Mouse (Mus musculus): ENCODE data around the gene Pdlim1.

Gene Pdlim1

DNA sequence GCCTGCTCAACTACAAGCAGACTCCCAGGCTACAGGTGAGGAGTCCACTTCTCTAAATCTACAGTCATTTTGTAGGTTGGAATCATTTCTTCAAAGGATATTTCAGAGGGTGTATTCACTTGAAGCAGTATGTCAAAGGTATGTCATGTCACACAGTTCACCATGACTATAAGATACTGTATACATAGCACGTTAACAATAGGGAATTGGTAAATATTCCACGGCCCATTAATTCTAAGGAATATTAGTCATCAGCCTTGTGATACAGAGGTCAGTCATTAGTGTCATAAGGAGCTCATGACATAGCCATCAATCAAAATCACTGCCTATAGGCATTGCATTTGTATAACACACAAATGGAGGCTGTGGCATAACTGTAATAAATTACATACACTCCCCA is 13.1 kb upstream of the Pdlim1 start:
- no peak for DNase-seq (ENCODE audit: low spot score in 2 of 2)

DNA sequence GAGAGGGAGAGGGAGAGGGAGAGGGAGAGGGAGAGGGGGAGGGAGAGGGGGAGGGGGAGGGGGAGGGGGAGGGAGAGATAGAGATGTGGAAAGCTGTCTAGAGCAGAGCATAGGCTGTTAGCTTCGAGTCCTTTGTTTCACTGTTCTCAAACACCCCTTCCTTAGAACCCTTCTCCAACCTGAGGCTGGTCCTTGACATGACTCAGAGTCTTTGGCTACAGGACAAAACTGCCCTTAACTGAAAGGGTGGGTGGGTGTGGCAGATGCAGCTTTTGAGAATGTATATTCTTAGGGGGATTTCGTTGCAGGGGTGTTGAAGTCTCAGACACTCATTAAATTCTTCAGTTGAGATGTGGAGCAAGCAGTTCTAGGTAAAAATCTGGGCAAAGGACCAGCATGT is 11.8 kb upstream of the Pdlim1 start:
- DNase-seq (ENCODE audit: low spot score in 2 of 2), result no peak

DNA sequence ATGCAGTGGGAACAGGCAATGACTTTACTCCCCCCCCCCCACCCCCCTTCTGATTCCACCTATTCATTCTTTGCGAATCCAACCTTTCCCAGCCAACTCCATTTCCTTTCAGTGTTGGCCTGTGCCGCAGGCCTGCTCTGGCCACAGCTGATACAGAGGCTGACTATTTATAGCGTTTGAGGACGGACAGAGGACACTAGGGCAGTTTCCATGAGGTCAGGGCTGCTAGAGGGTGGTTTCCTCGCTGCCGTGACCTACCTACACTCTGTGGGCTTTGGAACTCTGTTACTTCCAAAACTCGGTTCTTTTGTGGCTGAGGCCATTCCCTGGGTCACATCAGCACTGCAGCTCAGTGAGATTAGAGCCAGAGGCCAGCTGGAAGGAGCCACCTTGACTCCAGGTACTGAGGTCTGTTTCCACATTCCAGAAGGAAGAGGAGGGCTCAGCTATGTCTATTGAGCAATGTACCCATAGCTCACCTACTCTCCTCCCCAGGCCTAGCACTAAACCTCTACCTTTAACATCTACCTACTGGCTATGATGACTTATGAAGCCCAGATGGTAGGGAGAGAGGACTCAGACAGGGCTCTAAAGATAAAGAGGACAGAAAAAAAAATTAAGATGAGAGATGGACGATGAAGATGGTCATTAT is 6.9 kb upstream of the Pdlim1 start:
- peak; percentile 75 to 82 for DNase-seq (ENCODE audit: low spot score in 2 of 2)

DNA sequence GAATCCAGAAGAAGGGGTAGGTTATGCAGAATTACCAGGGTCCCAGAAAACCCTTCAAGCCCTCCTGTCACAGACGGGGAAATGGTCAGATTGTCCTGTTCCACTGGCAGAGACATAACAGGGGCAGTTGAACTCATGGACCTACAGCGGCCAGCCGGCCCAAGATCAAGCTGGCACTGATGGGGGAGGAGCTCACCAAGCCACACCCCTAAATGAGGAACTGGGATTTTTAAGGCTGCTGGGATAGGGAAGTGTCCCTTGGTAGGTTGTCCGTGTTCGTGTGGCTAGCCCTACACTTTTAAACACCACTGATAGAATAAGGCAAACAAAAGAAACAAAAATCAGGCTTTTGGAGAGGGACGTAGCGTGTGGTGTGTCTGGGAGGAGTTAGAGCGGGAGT is 5.9 kb upstream of the Pdlim1 start:
- no peak for DNase-seq (ENCODE audit: low spot score in 2 of 2)

DNA sequence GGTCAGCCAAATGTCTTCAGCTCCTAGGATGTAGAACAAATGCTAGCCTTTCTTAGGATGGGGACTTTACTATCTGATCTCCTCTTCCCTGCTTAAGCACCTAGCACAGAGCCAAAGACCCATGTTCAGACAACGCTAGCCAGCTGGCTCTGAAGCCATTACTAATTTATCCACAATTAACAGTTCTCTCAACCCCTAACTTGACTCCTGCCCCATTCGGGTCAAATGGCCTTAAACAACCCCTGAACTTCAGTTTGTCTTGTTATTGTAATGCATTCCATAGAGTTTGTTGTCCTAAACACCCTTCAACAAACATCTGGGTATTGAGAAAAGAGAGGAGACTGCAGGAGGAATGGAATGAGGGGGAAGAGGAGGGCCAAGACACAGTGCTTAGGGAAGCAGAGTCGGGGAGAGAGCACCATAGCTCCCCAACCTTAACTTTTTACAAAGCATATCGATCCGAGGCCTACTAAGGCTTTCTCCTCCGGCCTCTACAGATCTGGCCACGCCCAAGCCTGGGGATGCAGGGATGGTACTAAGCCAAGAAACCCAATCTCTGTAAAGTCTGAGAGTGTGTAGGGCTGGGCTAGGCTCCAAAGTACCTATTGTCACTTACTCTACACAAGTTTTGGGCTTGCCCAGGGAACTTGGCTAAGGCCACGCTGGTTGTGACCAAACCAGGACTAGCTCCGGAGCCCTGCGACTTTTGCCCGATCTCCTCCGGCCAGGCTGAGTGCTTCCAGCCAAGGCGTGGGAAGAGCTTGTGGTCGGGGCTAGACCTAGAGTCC is 4.0 kb upstream of the Pdlim1 start:
- DNase-seq (ENCODE audit: low spot score in 2 of 2), result no peak

DNA sequence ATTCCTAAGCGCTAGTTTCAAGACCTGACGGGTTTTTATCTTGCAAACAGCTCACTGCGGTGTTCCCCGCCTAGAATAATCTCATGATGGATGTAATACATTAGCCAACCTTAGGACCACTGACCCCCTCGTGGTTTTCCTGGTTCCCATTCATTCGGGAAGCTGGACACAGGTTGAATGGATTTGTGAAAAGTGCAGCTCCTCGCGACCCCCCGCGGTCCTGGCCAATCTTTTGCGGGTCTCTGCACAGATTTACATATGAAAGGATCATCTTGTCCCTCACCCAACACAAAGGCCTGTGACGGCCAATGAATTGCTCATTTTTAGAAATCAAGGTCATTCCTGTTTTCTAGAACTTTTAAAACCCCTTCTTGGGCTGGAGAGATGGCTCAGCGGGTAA is 1.0 kb upstream of the Pdlim1 start:
- no peak for DNase-seq (ENCODE audit: low spot score in 2 of 2)

DNA sequence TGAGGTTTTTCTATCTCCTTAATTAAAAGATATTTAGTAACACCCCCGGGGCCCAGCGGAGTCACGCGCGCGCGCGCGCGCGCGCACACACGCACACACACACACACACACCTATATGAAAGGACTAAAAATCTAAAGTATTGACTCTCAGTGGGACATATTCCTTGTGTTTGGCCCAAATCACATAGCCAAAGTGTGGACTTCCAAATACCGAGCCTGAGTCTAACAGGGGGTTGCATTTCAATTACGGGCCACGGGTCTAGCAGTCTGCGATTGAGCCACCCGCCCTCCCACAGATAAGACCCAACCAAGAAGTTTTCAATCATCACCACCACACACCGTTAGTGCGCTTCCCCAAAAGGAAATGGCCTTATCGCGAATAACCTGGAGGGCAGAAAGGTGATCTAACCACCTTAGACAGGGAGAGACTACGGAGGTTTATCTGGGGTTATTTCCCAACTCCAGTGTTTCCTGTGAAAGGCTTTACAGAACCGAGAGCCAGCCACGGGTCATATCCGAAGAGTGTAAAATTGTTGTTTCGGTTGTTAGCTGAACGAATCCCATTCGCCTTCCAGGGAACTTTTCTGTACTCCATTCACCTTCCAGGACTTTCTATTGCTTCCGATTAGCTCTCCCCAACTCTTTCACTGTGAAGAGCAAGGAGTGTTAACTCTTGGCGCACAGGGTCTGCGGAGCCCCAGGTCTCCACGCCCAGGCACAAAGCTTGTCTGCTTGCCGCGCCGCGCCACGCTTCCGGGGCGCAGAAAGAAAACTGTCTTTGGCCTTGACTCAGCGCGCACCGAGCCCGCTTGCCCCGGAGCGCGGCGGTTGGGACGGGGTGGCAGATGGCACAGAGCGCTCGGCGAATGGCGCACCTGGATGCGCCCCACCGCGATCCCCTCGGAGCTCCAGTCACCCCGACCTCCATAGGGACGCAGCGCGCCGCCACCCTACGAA is 1.0 kb downstream of the Pdlim1 start:
- DNase-seq (ENCODE audit: low spot score in 2 of 2), result peak in 1 of 2 experiments; percentile 26

DNA sequence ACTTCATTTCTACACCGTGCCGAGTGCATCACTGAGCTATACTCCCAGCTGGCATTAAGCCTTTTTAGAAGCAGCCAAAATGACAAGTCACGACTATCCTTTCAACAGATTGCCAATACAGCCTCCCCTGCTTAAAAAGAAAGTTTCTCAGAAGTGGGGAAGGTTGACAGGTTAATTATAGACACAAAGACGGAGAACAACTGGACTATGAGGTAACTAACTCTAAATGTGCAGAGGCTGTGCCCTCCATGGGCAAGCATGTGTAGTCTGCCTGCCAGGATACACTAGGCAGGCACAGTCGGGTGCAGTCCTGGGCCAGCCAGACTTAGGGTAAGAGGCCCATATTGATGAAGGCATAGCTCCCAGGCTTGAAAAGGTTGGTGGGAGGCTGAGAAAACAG is 2.1 kb downstream of the Pdlim1 start:
- peak in 1 of 2 experiments; percentile 41 for DNase-seq (ENCODE audit: low spot score in 2 of 2)

DNA sequence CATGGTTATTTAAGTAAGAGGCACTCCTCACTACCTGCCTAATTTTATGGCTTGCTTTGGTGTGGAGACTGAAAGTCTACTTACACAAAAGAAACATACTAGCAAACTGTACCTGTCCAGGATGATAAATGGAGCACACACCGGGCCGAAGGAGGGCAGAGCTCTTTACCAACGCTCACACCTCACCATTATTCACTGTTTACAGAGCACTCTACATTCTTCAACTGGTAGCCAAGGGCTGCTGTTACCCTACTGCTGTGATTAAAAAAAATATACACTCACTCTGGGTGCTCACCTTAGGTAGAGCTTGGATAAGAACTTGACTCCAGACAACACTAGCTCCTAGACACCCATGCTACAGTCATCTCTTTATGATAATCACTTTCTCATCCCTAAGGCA is 3.1 kb downstream of the Pdlim1 start:
- DNase-seq (ENCODE audit: low spot score in 2 of 2), result no peak

DNA sequence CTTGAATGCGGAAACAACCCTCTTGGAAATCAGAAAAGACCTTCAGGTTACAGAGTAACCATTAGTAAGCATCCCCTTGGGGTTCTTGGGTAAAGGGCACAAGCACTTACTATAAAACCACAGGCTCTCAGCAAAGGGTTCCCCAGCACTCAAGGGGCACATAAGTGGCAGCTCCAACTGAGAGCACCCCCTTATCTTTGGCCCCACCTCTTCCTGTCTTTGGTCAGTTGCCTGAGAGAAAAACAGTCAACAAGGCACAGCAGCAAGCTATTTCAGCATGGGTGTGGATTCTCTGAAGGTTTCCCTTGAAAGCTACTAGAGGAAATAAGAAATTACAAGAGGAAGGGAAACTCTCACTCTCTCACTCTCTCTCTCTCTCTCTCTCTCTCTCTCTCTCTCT is 4.3 kb downstream of the Pdlim1 start:
- DNase-seq (ENCODE audit: low spot score in 2 of 2), result peak in 1 of 2 experiments; percentile 55

DNA sequence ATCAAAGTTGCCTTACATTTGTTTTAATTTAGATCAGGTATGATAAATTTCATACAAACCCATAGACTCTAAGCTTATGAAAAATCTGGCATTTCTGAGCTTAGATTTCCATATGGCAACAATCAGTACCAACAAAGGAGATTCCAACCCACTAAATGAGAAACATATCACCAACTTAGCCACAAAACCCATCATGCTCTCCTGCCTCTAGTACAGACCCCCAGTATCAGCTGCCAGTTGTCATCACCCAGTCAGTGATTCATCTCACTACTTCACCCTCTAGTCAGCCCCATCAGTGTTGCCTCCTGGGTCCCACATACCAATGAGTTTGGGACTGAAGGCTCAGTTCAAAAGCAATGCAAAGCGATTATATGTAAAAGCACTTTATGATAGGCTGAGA is 12.2 kb downstream of the Pdlim1 start:
- DNase-seq (ENCODE audit: low spot score in 2 of 2), result no peak

DNA sequence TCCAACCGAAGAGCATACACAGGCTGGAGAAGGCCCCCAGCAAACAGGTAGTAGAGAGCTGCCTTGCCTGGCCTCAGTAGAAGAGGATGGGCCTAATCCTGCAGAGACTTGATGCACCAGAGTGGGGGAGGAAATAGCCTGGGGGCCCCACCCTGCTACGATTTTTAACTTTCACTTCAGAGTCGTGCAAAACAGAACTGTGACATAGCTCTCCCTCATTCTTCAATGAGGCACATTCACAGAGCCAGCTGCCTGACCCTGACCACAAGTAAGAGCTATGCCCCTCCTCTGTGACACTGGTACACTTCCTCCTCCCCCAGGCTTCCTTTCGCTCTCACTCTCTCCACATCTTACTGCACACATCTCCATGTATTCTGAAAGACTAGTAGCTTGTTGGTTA is 14.2 kb downstream of the Pdlim1 start:
- DNase-seq (ENCODE audit: low spot score in 2 of 2), result peak; percentile 45 to 58

DNA sequence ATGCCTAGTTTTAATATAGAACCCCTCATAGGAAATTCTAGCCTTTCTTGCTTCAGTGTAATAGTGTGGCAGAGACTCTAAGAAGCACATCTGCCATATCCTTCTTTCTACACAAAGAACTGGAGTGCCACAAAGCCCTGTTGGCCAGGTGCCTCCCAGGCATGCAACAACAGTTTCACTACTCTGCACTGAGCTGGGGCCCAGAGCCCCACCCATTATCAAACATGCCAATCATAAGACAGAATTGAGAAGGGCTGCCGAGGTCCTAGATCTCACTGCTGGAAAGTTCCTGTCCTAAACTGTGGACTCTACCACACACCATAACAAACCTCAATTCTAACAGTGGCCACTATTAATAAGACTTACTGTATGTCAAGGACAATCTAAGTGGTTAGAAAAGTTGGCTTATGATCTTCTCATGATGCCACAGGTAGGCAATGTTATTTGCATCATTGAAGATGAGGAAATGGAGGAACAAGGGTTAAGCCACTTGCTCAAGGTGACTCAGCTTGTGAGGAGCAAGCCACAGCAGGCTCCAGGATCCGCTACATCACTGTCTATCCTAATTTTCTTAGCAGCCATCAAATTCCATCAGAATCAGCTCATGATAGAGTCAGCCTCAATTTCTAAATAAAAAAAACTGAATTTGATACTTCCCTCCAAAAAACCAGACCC is 15.1 kb downstream of the Pdlim1 start:
- DNase-seq (ENCODE audit: low spot score in 2 of 2), result no peak

DNA sequence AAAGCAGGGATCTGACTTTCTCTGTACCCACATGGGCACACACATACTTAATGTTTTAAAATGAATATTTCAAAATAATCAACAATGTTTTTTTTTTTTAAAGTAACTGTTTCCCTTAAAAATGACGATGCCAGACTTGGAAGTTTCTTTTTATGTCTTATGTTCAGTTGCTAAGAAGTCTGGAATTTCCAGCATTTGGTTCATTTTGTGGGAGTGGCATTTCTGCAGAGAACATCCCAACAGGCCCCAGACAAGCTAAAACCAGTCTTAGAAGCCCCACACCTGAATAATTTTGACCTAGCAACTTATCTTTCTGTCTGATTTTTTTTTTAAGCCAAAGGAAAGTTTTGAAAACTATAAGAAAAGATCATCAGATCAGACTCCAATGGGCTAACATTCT is 16.1 kb downstream of the Pdlim1 start:
- no peak for DNase-seq (ENCODE audit: low spot score in 2 of 2)

DNA sequence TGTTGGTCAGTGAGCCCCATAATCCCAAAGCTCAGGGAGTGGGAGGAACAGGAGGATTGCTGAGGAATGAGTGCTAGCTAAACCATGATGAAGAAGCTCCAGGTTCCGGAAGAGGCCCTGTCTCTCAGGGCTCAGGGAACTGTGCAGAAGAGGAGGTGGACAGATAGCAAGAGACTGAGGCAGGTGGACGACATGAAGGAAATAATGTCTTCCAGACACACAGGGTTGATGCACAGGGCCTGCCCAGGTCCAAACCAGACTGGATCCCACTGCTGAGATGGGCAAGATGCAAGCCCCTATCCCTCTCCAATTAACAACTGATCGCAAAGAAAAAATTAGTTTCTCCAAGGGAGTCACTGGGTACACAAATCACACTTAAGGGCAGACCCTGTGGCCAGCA is 16.9 kb downstream of the Pdlim1 start:
- no peak for DNase-seq (ENCODE audit: low spot score in 2 of 2)

DNA sequence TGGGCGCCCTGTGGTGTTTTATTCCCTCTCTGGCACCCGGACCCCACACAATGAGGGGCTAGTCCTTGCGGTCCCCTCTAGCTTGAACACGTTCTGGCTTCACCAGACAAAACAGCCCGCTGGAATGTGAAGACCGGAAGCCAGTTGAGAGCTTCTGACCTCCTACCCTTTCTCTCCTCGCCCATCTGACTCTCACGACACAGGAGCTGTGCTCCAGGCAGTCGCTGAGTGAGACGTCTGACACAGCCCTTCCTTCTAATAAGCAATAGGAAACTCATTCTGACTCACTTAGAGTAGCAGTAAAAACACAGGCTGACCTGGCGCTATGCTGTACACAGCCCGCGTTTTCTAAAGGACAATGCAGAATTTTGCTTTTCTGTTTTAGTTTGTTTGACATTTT is 17.9 kb downstream of the Pdlim1 start:
- DNase-seq (ENCODE audit: low spot score in 2 of 2), result no peak

DNA sequence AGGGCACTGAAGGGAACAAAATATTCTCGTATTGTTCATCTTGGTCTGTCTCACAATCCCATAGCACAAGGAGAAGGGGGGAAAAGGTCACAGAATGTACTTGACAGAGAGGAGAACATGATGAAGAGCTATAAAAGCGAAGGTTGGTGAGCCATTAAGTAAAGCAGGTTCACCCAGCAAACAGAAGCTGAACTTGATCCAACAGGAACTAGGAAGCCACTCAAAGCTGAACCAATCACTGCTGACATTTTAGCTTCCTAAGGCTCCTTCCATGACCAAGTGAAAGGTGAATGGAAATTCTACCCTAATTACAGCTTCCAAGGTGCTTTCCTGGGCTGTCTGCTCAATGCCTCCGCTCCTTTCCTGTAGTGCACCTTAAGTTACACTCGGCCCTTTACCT is 20.5 kb downstream of the Pdlim1 start:
- DNase-seq (ENCODE audit: low spot score in 2 of 2), result no peak

DNA sequence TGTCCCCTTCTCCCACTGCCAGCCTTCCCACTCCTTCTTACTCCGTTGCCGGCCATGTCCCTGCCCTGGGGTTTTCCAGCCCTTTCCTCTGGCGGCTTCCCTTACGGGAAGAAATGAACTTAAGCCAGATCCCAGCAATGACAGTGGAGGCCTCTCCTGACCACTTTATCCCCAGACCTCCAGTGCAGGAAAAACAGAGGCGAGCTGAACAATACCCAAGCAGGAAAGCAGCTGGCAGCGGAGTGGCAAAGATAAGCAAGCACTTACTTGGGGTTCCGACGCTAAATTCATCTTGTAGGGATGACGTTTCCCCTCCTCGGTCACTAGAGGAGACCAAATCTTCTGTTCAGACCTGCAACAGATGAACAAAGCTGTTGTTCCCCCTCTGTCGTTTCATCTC is 22.3 kb downstream of the Pdlim1 start:
- no peak for DNase-seq (ENCODE audit: low spot score in 2 of 2)

DNA sequence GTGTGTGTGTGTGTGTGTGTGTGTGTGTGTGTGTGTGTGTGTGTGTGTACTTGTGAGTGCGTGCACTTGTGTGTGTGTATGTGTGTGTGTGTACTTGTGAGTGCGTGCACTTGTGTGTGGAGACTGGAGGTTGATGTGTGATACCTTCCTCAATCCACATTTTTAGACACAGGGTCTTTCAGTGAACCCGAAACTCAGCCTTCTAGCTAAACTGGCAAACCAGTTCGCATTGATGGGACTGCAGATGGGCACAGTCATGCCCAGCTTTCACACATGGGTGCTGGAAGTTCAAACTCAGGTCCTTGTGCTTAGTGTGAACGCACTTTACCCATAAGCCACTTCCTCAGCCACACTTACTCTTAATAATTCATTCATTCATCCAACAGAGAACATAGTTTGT is 23.2 kb downstream of the Pdlim1 start:
- no peak for DNase-seq (ENCODE audit: low spot score in 2 of 2)

DNA sequence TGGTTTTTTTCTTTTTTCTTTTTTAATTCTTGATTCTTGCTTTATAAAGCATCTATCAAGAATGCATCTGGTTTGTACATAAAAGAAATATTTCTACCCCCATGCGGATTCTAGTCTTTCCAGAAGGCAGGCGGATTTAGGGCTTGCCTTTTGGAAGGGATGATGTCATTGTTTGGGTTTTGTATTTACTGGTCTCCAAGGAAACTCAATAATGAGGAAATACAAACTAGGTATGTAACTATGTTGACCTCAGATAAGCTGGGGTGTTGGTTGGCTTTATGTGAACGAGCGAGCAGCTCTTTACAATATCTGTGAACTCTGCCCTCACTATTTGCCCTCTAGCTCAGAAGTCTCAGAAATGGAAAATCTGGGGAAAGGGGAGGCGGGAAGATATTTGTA is 24.4 kb downstream of the Pdlim1 start:
- DNase-seq (ENCODE audit: low spot score in 2 of 2), result peak; percentile 44 to 62

DNA sequence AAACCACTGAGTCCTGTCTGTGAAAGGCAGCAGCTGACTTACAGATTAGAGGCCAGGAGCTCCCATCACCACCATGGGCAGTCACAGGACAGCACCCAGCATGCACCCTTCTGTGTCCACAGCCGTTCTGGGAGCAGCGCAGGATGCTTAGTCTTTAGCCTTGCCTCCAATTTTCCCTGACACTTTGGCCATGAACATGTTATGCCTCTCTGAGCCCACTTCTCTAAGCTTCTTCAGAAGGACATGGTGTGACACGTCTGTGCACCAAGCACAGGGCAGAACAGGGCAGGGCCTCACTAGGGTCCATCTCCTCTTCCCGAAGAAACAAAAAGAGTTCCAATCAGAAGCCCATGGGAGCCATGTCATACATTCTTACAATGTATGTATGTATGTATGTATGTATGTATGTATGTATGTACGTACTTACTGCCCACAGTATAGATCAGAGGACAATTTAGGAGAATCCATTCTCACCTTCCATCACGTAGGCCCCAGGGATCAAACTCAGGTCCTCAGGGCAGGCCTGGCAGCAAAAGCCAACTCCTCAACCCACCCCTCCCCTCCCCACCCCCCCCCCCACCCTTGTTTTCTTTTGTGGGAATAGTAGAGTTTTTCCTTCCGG is 24.9 kb downstream of the Pdlim1 start:
- no peak for DNase-seq (ENCODE audit: low spot score in 2 of 2)

All from heart, adult 9 months (tissue).